Mouse (Mus musculus) lung, adult 18-20 months (tissue): ENCODE results near the gene Dpp9.

ENCODE experiments used
- DNase-seq, 2 experiments: peaks; one replicate each; pipeline ENCODE4 v3.0.0; 2022; ENCODE audit warnings: mixed read lengths in 2 of 2

Gene Dpp9

GRCm38 (mm10) chr17:56137839-56138613 is 80.7 kb downstream of the Dpp9 start:
- DNase-seq: peak in 1 of 2 experiments; percentile 37
